Mouse (Mus musculus) midbrain, embryonic 12.5 days (tissue): ENCODE measurements around the gene Krt28. TPM values are rescaled to one million over a fixed set of nuclear protein-coding genes. Genes with fewer than 3 reads are reported as not detected.

Source experiments
- ATAC-seq: fragments of 200-750 bp; cut with Nextera tagmentation; 2 replicates; pipeline ENCODE4 v1.8.0; 2017; ENCODE audit warnings: low read depth, moderate TSS enrichment, moderate library complexity; ENCODE audit not compliant: low FRiP score
- H3K27ac ChIP-seq: fragments of 300-500 bp; sonication (generic); replicated peaks from 2 replicates; pipeline ENCODE4 v1.5.1; 2016; ENCODE audit warnings: mild to moderate bottlenecking
- H3K27me3 ChIP-seq: fragments of 300-500 bp; sonication (generic); 2 replicates; pipeline ENCODE4 v1.6.1; 2016; ENCODE audit warnings: mild to moderate bottlenecking
- H3K36me3 ChIP-seq: fragments of 300-500 bp; sonication (generic); 2 replicates; pipeline ENCODE4 v1.6.1; 2016
- H3K4me1 ChIP-seq: fragments of 300-500 bp; sonication (generic); 2 replicates; pipeline ENCODE4 v1.6.1; 2016
- H3K4me2 ChIP-seq: fragments of 300-500 bp; sonication (generic); replicated peaks from 2 replicates; pipeline ENCODE4 v1.6.1; 2016; ENCODE audit warnings: mild to moderate bottlenecking, moderate library complexity
- H3K4me3 ChIP-seq: fragments of 300-500 bp; sonication (generic); 2 replicates; pipeline ENCODE4 v1.5.1; 2016; ENCODE audit warnings: mild to moderate bottlenecking
- H3K9ac ChIP-seq: fragments of 300-500 bp; sonication (generic); replicated peaks from 2 replicates; pipeline ENCODE4 v1.6.1; 2016; ENCODE audit warnings: mild to moderate bottlenecking, moderate library complexity
- H3K9me3 ChIP-seq: fragments of 300-500 bp; sonication (generic); 2 replicates; pipeline ENCODE4 v1.6.1; 2016; ENCODE audit warnings: mild to moderate bottlenecking
- WGBS: fragments of 180-500 bp; shearing (Covaris S2); methylation state at CpG from one replicate; pipeline ENCODE4 v1.1.7; 2016; 5-methylcytosine and 5-hydroxymethylcytosine counted together
- polyA plus RNA-seq: library from polyadenylated mRNA; unstranded; fragments of >200 nt; fragmentation: Nextera tagmentation; extraction: Ambion mirVana; gene quantifications from 2 replicates; pipeline ENCODE4 v1.2.1, GENCODE M21; 2016

Krt28 gene
- polyA plus RNA-seq, 1 experiment from 2014 or later = 0.42 TPM

- no peaks in the 10 kb centered on the region for H3K4me1 ChIP-seq
- H3K9me3 ChIP-seq = no peaks in the 10 kb centered on the region
- H3K4me3 ChIP-seq = no peak overlapping the region
- no peak overlapping the region for H3K9ac ChIP-seq
- WGBS = 90% methylated on average over 8 of the region's 8 CpGs
- H3K4me2 ChIP-seq = no peak overlapping the region
- H3K36me3 ChIP-seq = no peaks in the 10 kb centered on the region
- no peaks in the 10 kb centered on the region for H3K27me3 ChIP-seq
- H3K27ac ChIP-seq = no peak overlapping the region
- ATAC-seq = no peak
Observed at GRCm38 (mm10) chr11:99361423-99361822, 13.3 kb downstream of the Krt28 start.

GRCm38 (mm10) chr11:99351004-99351403 lies 23.7 kb downstream of the Krt28 start, which contains the start of gene Krt27:
TSS of gene Krt27 (minus strand) at chr11:99351104.
- no peak within 1 kb of the TSS for H3K4me3 ChIP-seq
- WGBS = 83% methylated on average over 12 of the region's 12 CpGs
- H3K4me2 ChIP-seq = no peak within 1 kb of the TSS
- no peak within 1 kb of the TSS for H3K27ac ChIP-seq
- no peak within 1 kb of the TSS for H3K9ac ChIP-seq
- H3K9me3 ChIP-seq = no peaks in the 10 kb centered on the region
- no peak for ATAC-seq
- no peaks in the 10 kb centered on the region for H3K36me3 ChIP-seq
- no peaks in the 10 kb centered on the region for H3K4me1 ChIP-seq
- H3K27me3 ChIP-seq = no peaks in the 10 kb centered on the region

GRCm38 (mm10) chr11:99339299-99339847 lies 35.3 kb downstream of the Krt28 start:
- no peaks in the 10 kb centered on the region for H3K27me3 ChIP-seq
- H3K4me3 ChIP-seq = no peak overlapping the region
- H3K36me3 ChIP-seq = no peaks in the 10 kb centered on the region
- 0 out of 2 replicates have a peak, but pooled peaks have one; percentile 38 for ATAC-seq
- H3K9ac ChIP-seq = no peak overlapping the region
- H3K27ac ChIP-seq = peak overlapping the region; percentile 60
- H3K9me3 ChIP-seq = no peaks in the 10 kb centered on the region
- H3K4me2 ChIP-seq = 0 out of 2 replicates have a peak overlapping the region, but pooled peaks have one; percentile 0
- H3K4me1 ChIP-seq = 0 out of 2 replicates have a peak, but pooled peaks cover 4% of the 10 kb centered on the region
- WGBS = 30% methylated on average over 11 of the region's 11 CpGs

GRCm38 (mm10) chr11:99337866-99338265 lies 36.8 kb downstream of the Krt28 start, which contains the start of gene Krt26:
TSS of gene Krt26 (minus strand) at chr11:99337966.
- Histone ChIP-seq H3K9ac (no peak within 1 kb of the TSS), H3K4me1 (0 out of 2 replicates have a peak, but pooled peaks cover 7% of the 10 kb centered on the region), H3K27ac (no peak within 1 kb of the TSS), H3K4me3 (no peak within 1 kb of the TSS), H3K27me3 (no peaks in the 10 kb centered on the region), H3K4me2 (no peak within 1 kb of the TSS), H3K36me3 (no peaks in the 10 kb centered on the region), H3K9me3 (no peaks in the 10 kb centered on the region)
- ATAC-seq = no peak
- 93% methylated on average over 11 of the region's 11 CpGs for WGBS

GRCm38 (mm10) chr11:99333426-99333825 lies 41.3 kb downstream of the Krt28 start:
- Histone ChIP-seq H3K9me3 (no peaks in the 10 kb centered on the region), H3K27ac (no peak overlapping the region), H3K4me2 (no peak overlapping the region), H3K36me3 (no peaks in the 10 kb centered on the region), H3K4me1 (0 out of 2 replicates have a peak, but pooled peaks cover 2% of the 10 kb centered on the region), H3K27me3 (no peaks in the 10 kb centered on the region), H3K4me3 (no peak overlapping the region), H3K9ac (no peak overlapping the region)
- 62% methylated on average over 13 of the region's 13 CpGs for WGBS
- no peak for ATAC-seq

GRCm38 (mm10) chr11:99329655-99330054 lies 45.0 kb downstream of the Krt28 start:
- Histone ChIP-seq H3K27me3 (no peaks in the 10 kb centered on the region), H3K9me3 (no peaks in the 10 kb centered on the region), H3K36me3 (no peaks in the 10 kb centered on the region), H3K27ac (no peak overlapping the region), H3K9ac (no peak overlapping the region), H3K4me1 (0 out of 2 replicates have a peak, but pooled peaks cover 2% of the 10 kb centered on the region), H3K4me3 (no peak overlapping the region), H3K4me2 (no peak overlapping the region)
- WGBS = 76% methylated on average over 2 of the region's 2 CpGs
- ATAC-seq = no peak

GRCm38 (mm10) chr11:99322851-99323250 lies 51.9 kb downstream of the Krt28 start, which contains the start of gene Krt25:
TSS of gene Krt25 (minus strand) at chr11:99322951.
- Histone ChIP-seq H3K4me2 (no peak within 1 kb of the TSS), H3K36me3 (no peaks in the 10 kb centered on the region), H3K9ac (no peak within 1 kb of the TSS), H3K4me3 (no peak within 1 kb of the TSS), H3K9me3 (no peaks in the 10 kb centered on the region), H3K27me3 (no peaks in the 10 kb centered on the region), H3K27ac (no peak within 1 kb of the TSS), H3K4me1 (no peaks in the 10 kb centered on the region)
- no peak for ATAC-seq
- WGBS = 94% methylated on average over 11 of the region's 11 CpGs

- H3K9me3 ChIP-seq = no peaks in the 10 kb centered on the region
- no peaks in the 10 kb centered on the region for H3K4me1 ChIP-seq
- no peaks in the 10 kb centered on the region for H3K27me3 ChIP-seq
- H3K4me3 ChIP-seq = no peak overlapping the region
- H3K36me3 ChIP-seq = no peaks in the 10 kb centered on the region
- no peak overlapping the region for H3K27ac ChIP-seq
- H3K9ac ChIP-seq = no peak overlapping the region
- WGBS = 91% methylated on average over 14 of the region's 14 CpGs
- no peak overlapping the region for H3K4me2 ChIP-seq
- no peak for ATAC-seq
Observed at GRCm38 (mm10) chr11:99321094-99321493, 53.6 kb downstream of the Krt28 start.

- H3K36me3 ChIP-seq = no peaks in the 10 kb centered on the region
- H3K9me3 ChIP-seq = no peaks in the 10 kb centered on the region
- H3K4me2 ChIP-seq = no peak overlapping the region
- ATAC-seq = no peak
- H3K4me1 ChIP-seq = no peaks in the 10 kb centered on the region
- H3K27ac ChIP-seq = no peak overlapping the region
- no peak overlapping the region for H3K4me3 ChIP-seq
- H3K9ac ChIP-seq = no peak overlapping the region
- 82% methylated on average over 9 of the region's 9 CpGs for WGBS
- no peaks in the 10 kb centered on the region for H3K27me3 ChIP-seq
Observed at GRCm38 (mm10) chr11:99319127-99319526, 55.6 kb downstream of the Krt28 start.

- H3K4me1 ChIP-seq = no peaks in the 10 kb centered on the region
- H3K4me3 ChIP-seq = no peak overlapping the region
- H3K27ac ChIP-seq = no peak overlapping the region
- H3K36me3 ChIP-seq = no peaks in the 10 kb centered on the region
- no peaks in the 10 kb centered on the region for H3K9me3 ChIP-seq
- 48% methylated on average over 8 of the region's 8 CpGs for WGBS
- H3K9ac ChIP-seq = no peak overlapping the region
- no peaks in the 10 kb centered on the region for H3K27me3 ChIP-seq
- no peak overlapping the region for H3K4me2 ChIP-seq
- no peak for ATAC-seq
Observed at GRCm38 (mm10) chr11:99316543-99316942, 58.2 kb downstream of the Krt28 start.
